Mouse (Mus musculus) megakaryocyte-erythroid progenitor cell, adult 5-6 weeks (primary cell): ENCODE measurements around the gene Syngr1. TPM values are rescaled to one million over a fixed set of nuclear protein-coding genes. Genes with fewer than 3 reads are reported as not detected.

Experiments
- ATAC-seq: replicated peaks from 2 replicates; pipeline ENCODE4 v1.8.0; 2016; ENCODE audit warnings: mild to moderate bottlenecking, inconsistent platforms; ENCODE audit not compliant: severe bottlenecking, poor library complexity, low FRiP score, low TSS enrichment
- total RNA-seq, 2 experiments: library from RNA; stranded (forward) in 1 of 2; stranded (reverse) in 1 of 2; fragments of 200-1000, 215-1000 nt in 1 of 2; fragments of >200 nt in 1 of 2; fragmentation: Nextera tagmentation in 1 of 2; gene quantifications; 2 replicates each; pipeline ENCODE4 v1.2.3; 2014 to 2017

Syngr1 gene
- total RNA-seq, 2 experiments from 2014 or later: 7.0 to 18.1 TPM

GRCm38 (mm10) chr15:80160223-80160622, 69.1 kb downstream of the Syngr1 start:
- ATAC-seq: no peak

DNA sequence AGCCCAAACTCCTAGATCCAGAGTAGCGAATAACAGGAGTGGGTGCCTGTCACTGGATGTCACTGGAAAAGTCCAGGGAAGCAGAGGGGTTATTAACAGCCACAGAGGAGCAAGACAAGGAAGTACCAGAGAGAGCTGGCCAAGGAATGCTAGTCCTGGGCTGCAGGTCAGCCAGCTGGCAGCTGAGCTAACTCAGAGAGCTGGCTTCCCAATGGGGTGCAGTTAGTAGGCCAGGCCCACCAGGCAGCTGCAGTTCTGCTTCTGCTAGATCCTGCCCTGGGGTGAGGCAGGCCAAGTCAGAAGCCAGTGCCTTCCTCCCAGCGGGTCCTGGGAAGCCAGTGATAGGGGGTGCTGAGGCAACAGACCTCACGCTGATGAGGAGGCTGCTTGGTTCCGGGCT, 69.6 kb downstream of the Syngr1 start:
- ATAC-seq: no peak

GRCm38 (mm10) chr15:80161199-80161598, 70.1 kb downstream of the Syngr1 start:
- no peak for ATAC-seq

- no peak for ATAC-seq
Observed at GRCm38 (mm10) chr15:80162401-80162964, 71.3 kb downstream of the Syngr1 start.

GRCm38 (mm10) chr15:80163274-80163673, 72.1 kb downstream of the Syngr1 start:
- ATAC-seq: no peak

DNA sequence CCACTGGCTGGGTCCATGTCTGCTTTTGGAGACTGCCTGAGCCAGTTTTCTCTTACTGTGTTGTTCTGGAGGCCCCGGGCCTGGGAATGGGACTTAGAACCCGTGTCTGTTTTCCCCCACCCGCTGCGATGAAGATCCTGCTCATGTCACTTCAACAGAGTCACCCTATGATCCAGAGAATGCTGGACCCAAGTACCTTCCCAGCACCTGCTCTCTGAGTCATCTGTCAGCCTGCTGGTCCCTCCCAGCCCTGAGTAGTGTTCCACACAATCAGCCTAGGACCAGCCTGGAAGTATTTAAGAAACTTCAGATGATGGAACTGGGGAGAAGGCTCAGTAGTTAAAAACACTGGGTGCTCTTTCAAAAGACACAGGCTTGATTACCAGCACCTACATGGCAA, 72.6 kb downstream of the Syngr1 start:
- ATAC-seq: no peak

- ATAC-seq: no peak
Observed at GRCm38 (mm10) chr15:80165396-80165795, 74.3 kb downstream of the Syngr1 start.

Other genes starting within 250 kb of the Syngr1 start
- 243 and 293 TPM in 2 replicates for gene Apobec3, start 199.7 kb upstream of the Syngr1 start, total RNA-seq (2014; fragmentation: Nextera tagmentation)
- gene Apobec3, start 199.7 kb upstream of the Syngr1 start, total RNA-seq (2017): 135 and 175 TPM in 2 replicates
- 6.8 and 9.9 TPM in 2 replicates for gene Cbx7, start 120.2 kb upstream of the Syngr1 start, total RNA-seq (2014; fragmentation: Nextera tagmentation)
- 2.5 and 4.4 TPM in 2 replicates for gene Cbx7, start 120.2 kb upstream of the Syngr1 start, total RNA-seq (2017)
- 0.39 and 0.99 TPM in 2 replicates for gene Pdgfb, start 76.4 kb upstream of the Syngr1 start, total RNA-seq (2014; fragmentation: Nextera tagmentation)
- gene Pdgfb, start 76.4 kb upstream of the Syngr1 start, total RNA-seq (2017): 0.11 TPM in 1 of 2 replicates, not detected in the other
- 2,690 and 2,775 TPM in 2 replicates for gene Rpl3, start 534 bp downstream of the Syngr1 start, total RNA-seq (2014; fragmentation: Nextera tagmentation)
- 3,160 and 3,275 TPM in 2 replicates for gene Rpl3, start 534 bp downstream of the Syngr1 start, total RNA-seq (2017)
- gene Tab1, start 41.8 kb downstream of the Syngr1 start, total RNA-seq (2014; fragmentation: Nextera tagmentation): 34.4 and 68.3 TPM in 2 replicates
- gene Tab1, start 41.8 kb downstream of the Syngr1 start, total RNA-seq (2017): 13.8 and 20.4 TPM in 2 replicates
- not detected in 2 replicates for gene Mgat3, start 82.4 kb downstream of the Syngr1 start, total RNA-seq (2014; fragmentation: Nextera tagmentation)
- not detected in 2 replicates for gene Mgat3, start 82.4 kb downstream of the Syngr1 start, total RNA-seq (2017)
- 29.0 and 36.7 TPM in 2 replicates for gene Mief1, start 142.7 kb downstream of the Syngr1 start, total RNA-seq (2014; fragmentation: Nextera tagmentation)
- 21.2 and 25.8 TPM in 2 replicates for gene Mief1, start 142.7 kb downstream of the Syngr1 start, total RNA-seq (2017)
- 5.6 and 6.5 TPM in 2 replicates for gene AC140267.1, start 144.5 kb downstream of the Syngr1 start, total RNA-seq (2014; fragmentation: Nextera tagmentation)
- not detected in 2 replicates for gene AC140267.1, start 144.5 kb downstream of the Syngr1 start, total RNA-seq (2017)
- gene Atf4, start 163.8 kb downstream of the Syngr1 start, total RNA-seq (2014; fragmentation: Nextera tagmentation): 145 and 192 TPM in 2 replicates
- 292 and 318 TPM in 2 replicates for gene Atf4, start 163.8 kb downstream of the Syngr1 start, total RNA-seq (2017)
- gene Rps19bp1, start 173.0 kb downstream of the Syngr1 start, total RNA-seq (2014; fragmentation: Nextera tagmentation): 51.6 and 54.4 TPM in 2 replicates
- 28.7 and 36.3 TPM in 2 replicates for gene Rps19bp1, start 173.0 kb downstream of the Syngr1 start, total RNA-seq (2017)
- not detected in 2 replicates for gene Cacna1i, start 195.9 kb downstream of the Syngr1 start, total RNA-seq (2014; fragmentation: Nextera tagmentation)
- not detected in 2 replicates for gene Cacna1i, start 195.9 kb downstream of the Syngr1 start, total RNA-seq (2017)